Mouse (Mus musculus) midbrain, embryonic 15.5 days (tissue): ENCODE measurements at regions not wholly inside any gene's neighbourhood (a gene's known extent, or its start where the extent isn't known, plus 50 kb on each side); places are given as distances from the start of the nearest gene placed in this dataset.
"Not testable (repeated sequence)": the region's sequence is repeated elsewhere in the genome, so short reads cannot be mapped to it uniquely, and the experiment has no call there.

Source experiments
- ATAC-seq: fragments of 200-750 bp; cut with Nextera tagmentation; replicated peaks from 2 replicates; pipeline ENCODE4 v1.8.0; 2017; ENCODE audit warnings: moderate TSS enrichment
- H3K27ac ChIP-seq: fragments of 300-500 bp; sonication (generic); 2 replicates; pipeline ENCODE4 v1.5.1; 2015; ENCODE audit warnings: mild to moderate bottlenecking, inconsistent platforms
- H3K27me3 ChIP-seq: fragments of 300-500 bp; sonication (generic); replicated peaks from 2 replicates; pipeline ENCODE4 v1.6.1; 2015; ENCODE audit warnings: inconsistent platforms
- H3K36me3 ChIP-seq: fragments of 300-500 bp; sonication (generic); replicated peaks from 2 replicates; pipeline ENCODE4 v1.6.1; 2015; ENCODE audit warnings: inconsistent platforms
- H3K4me1 ChIP-seq: fragments of 300-500 bp; sonication (generic); 2 replicates; pipeline ENCODE4 v1.6.1; 2015; ENCODE audit warnings: inconsistent platforms
- H3K4me2 ChIP-seq: fragments of 300-500 bp; sonication (generic); 2 replicates; pipeline ENCODE4 v1.6.1; 2015; ENCODE audit warnings: inconsistent platforms, mild to moderate bottlenecking, moderate library complexity
- H3K4me3 ChIP-seq: fragments of 300-500 bp; sonication (generic); 2 replicates; pipeline ENCODE4 v1.5.1; 2015; ENCODE audit warnings: mild to moderate bottlenecking, inconsistent platforms
- H3K9ac ChIP-seq: fragments of 300-500 bp; sonication (generic); 2 replicates; pipeline ENCODE4 v1.6.1; 2015; ENCODE audit warnings: mild to moderate bottlenecking, inconsistent platforms
- H3K9me3 ChIP-seq: fragments of 300-500 bp; sonication (generic); 2 replicates; pipeline ENCODE4 v1.6.1; 2016; ENCODE audit warnings: inconsistent platforms
- WGBS: fragments of 180-500 bp; shearing (Covaris S2); methylation state at CpG from one replicate; pipeline ENCODE4 v1.1.7; 2015; ENCODE audit warnings: mixed read lengths; 5-methylcytosine and 5-hydroxymethylcytosine counted together

- H3K27ac ChIP-seq = no peak overlapping the region
- H3K4me1 ChIP-seq = 0 out of 2 replicates have a peak, but pooled peaks cover 6% of the 10 kb centered on the region
- no peak overlapping the region for H3K4me3 ChIP-seq
- 59% methylated on average over 6 of the region's 6 CpGs for WGBS
- no peak for ATAC-seq
- no peaks in the 10 kb centered on the region for H3K9me3 ChIP-seq
- H3K27me3 ChIP-seq = no peaks in the 10 kb centered on the region
- H3K9ac ChIP-seq = no peak overlapping the region
- no peak overlapping the region for H3K4me2 ChIP-seq
- no peaks in the 10 kb centered on the region for H3K36me3 ChIP-seq
Measured at GRCm38 (mm10) chr17:63716161-63716560, 146.7 kb upstream of the Fer start.

- H3K36me3 ChIP-seq = no peaks in the 10 kb centered on the region
- no peaks in the 10 kb centered on the region for H3K27me3 ChIP-seq
- H3K4me2 ChIP-seq = no peak overlapping the region
- WGBS = 40% methylated on average over 9 of the region's 9 CpGs
- no peak overlapping the region for H3K27ac ChIP-seq
- H3K4me3 ChIP-seq = no peak overlapping the region
- no peak overlapping the region for H3K9ac ChIP-seq
- H3K4me1 ChIP-seq = 0 out of 2 replicates have a peak, but pooled peaks cover 6% of the 10 kb centered on the region
- no peaks in the 10 kb centered on the region for H3K9me3 ChIP-seq
- no peak; the same call in 1 of the 2 replicates for ATAC-seq
Measured at GRCm38 (mm10) chr17:63717051-63717578, 145.7 kb upstream of the Fer start.

- Histone ChIP-seq H3K4me1 (0 out of 2 replicates have a peak, but pooled peaks cover 6% of the 10 kb centered on the region), H3K4me3 (no peak overlapping the region), H3K27me3 (no peaks in the 10 kb centered on the region), H3K36me3 (no peaks in the 10 kb centered on the region), H3K9me3 (no peaks in the 10 kb centered on the region), H3K9ac (no peak overlapping the region), H3K4me2 (no peak overlapping the region), H3K27ac (no peak overlapping the region)
- 71% methylated on average over 16 of the region's 16 CpGs for WGBS
- no peak for ATAC-seq
Measured at GRCm38 (mm10) chr17:63718972-63719715, 143.7 kb upstream of the Fer start.

- Histone ChIP-seq H3K36me3 (no peaks in the 10 kb centered on the region), H3K27ac (no peak overlapping the region), H3K9me3 (no peaks in the 10 kb centered on the region), H3K9ac (no peak overlapping the region), H3K27me3 (no peaks in the 10 kb centered on the region), H3K4me1 (0 out of 2 replicates have a peak, but pooled peaks cover 6% of the 10 kb centered on the region), H3K4me2 (no peak overlapping the region), H3K4me3 (no peak overlapping the region)
- no peak for ATAC-seq
- WGBS = 82% methylated on average over 4 of the region's 4 CpGs
Measured at GRCm38 (mm10) chr17:63719771-63720170, 143.1 kb upstream of the Fer start.

- no peaks in the 10 kb centered on the region for H3K9me3 ChIP-seq
- no peak overlapping the region for H3K27ac ChIP-seq
- no peaks in the 10 kb centered on the region for H3K36me3 ChIP-seq
- no peaks in the 10 kb centered on the region for H3K27me3 ChIP-seq
- H3K4me1 ChIP-seq = 0 out of 2 replicates have a peak, but pooled peaks cover 6% of the 10 kb centered on the region
- H3K9ac ChIP-seq = no peak overlapping the region
- ATAC-seq = no peak
- H3K4me2 ChIP-seq = no peak overlapping the region
- 33% methylated on average over 4 of the region's 4 CpGs for WGBS
- no peak overlapping the region for H3K4me3 ChIP-seq
Measured at GRCm38 (mm10) chr17:63720883-63721282, 142.0 kb upstream of the Fer start.

GRCm38 (mm10) chr17:63722434-63723004 is 140.3 kb upstream of the Fer start:
- 79% methylated on average over 12 of the region's 12 CpGs for WGBS
- no peak for ATAC-seq
- no peaks in the 10 kb centered on the region for H3K27me3 ChIP-seq
- no peak overlapping the region for H3K27ac ChIP-seq
- H3K9ac ChIP-seq = no peak overlapping the region
- no peaks in the 10 kb centered on the region for H3K9me3 ChIP-seq
- H3K4me3 ChIP-seq = no peak overlapping the region
- H3K4me1 ChIP-seq = no peaks in the 10 kb centered on the region
- H3K36me3 ChIP-seq = no peaks in the 10 kb centered on the region
- H3K4me2 ChIP-seq = no peak overlapping the region

GRCm38 (mm10) chr17:63738206-63738605 is 124.7 kb upstream of the Fer start:
- no peaks in the 10 kb centered on the region for H3K36me3 ChIP-seq
- no peaks in the 10 kb centered on the region for H3K4me1 ChIP-seq
- no peak for ATAC-seq
- no peak overlapping the region for H3K9ac ChIP-seq
- H3K4me2 ChIP-seq = no peak overlapping the region
- 97% methylated on average over 1 of the region's 1 CpGs for WGBS
- H3K27me3 ChIP-seq = no peaks in the 10 kb centered on the region
- no peak overlapping the region for H3K4me3 ChIP-seq
- no peaks in the 10 kb centered on the region for H3K9me3 ChIP-seq
- no peak overlapping the region for H3K27ac ChIP-seq

- Histone ChIP-seq H3K4me2 (no peak overlapping the region), H3K4me1 (no peaks in the 10 kb centered on the region), H3K4me3 (no peak overlapping the region), H3K27me3 (no peaks in the 10 kb centered on the region), H3K27ac (no peak overlapping the region), H3K9ac (no peak overlapping the region), H3K36me3 (no peaks in the 10 kb centered on the region), H3K9me3 (no peaks in the 10 kb centered on the region)
- no peak for ATAC-seq
- WGBS = 75% methylated on average over 2 of the region's 2 CpGs
Measured at GRCm38 (mm10) chr17:63739710-63740109, 123.2 kb upstream of the Fer start.

GRCm38 (mm10) chr17:63749257-63749656 is 113.6 kb upstream of the Fer start:
- WGBS = 95% methylated on average over 6 of the region's 10 CpGs
- not testable (repeated sequence) for H3K27me3 ChIP-seq, H3K4me1 ChIP-seq, ATAC-seq, H3K4me2 ChIP-seq, H3K27ac ChIP-seq, H3K9ac ChIP-seq, H3K36me3 ChIP-seq, H3K9me3 ChIP-seq, H3K4me3 ChIP-seq

GRCm38 (mm10) chr17:63754399-63754798 is 108.5 kb upstream of the Fer start:
- Histone ChIP-seq H3K27ac (no peak overlapping the region), H3K4me3 (no peak overlapping the region), H3K27me3 (no peaks in the 10 kb centered on the region), H3K36me3 (no peaks in the 10 kb centered on the region), H3K9me3 (no peaks in the 10 kb centered on the region), H3K4me1 (peaks cover 10% of the 10 kb centered on the region), H3K9ac (no peak overlapping the region), H3K4me2 (no peak overlapping the region)
- no peak for ATAC-seq
- WGBS = 90% methylated on average over 2 of the region's 2 CpGs

GRCm38 (mm10) chr17:63757896-63758695 is 104.8 kb upstream of the Fer start:
- H3K27me3 ChIP-seq = no peaks in the 10 kb centered on the region
- ATAC-seq = peak; percentile 87
- H3K9me3 ChIP-seq = no peaks in the 10 kb centered on the region
- H3K36me3 ChIP-seq = no peaks in the 10 kb centered on the region
- H3K4me2 ChIP-seq = no peak overlapping the region
- 62% methylated on average over 13 of the region's 13 CpGs for WGBS
- H3K4me3 ChIP-seq = no peak overlapping the region
- H3K4me1 ChIP-seq = peaks cover 10% of the 10 kb centered on the region
- no peak overlapping the region for H3K9ac ChIP-seq
- peak overlapping the region; percentile 16 for H3K27ac ChIP-seq

GRCm38 (mm10) chr17:63758817-63759404 is 104.0 kb upstream of the Fer start:
- H3K27me3 ChIP-seq = no peaks in the 10 kb centered on the region
- peaks cover 10% of the 10 kb centered on the region for H3K4me1 ChIP-seq
- no peak overlapping the region for H3K9ac ChIP-seq
- no peak overlapping the region for H3K4me2 ChIP-seq
- 50% methylated on average over 7 of the region's 7 CpGs for WGBS
- no peak overlapping the region for H3K4me3 ChIP-seq
- no peaks in the 10 kb centered on the region for H3K36me3 ChIP-seq
- H3K9me3 ChIP-seq = no peaks in the 10 kb centered on the region
- ATAC-seq = peak; percentile 63; the same call in 1 of the 2 replicates
- peak overlapping the region; percentile 16 for H3K27ac ChIP-seq
